Mouse (Mus musculus) CH12.LX (cell line): ENCODE measurements around the gene Slc44a1.

Source experiments
- CHD2 ChIP-seq: IDR thresholded peaks from 2 replicates; pipeline ENCODE4 v1.6.1; 2011; ENCODE audit warnings: low read length, improper control_type of control experiment
- MEF2A ChIP-seq: IDR thresholded peaks from 2 replicates; pipeline ENCODE4 v1.6.1; 2014; ENCODE audit warnings: low read depth, mild to moderate bottlenecking, inconsistent platforms, low read length, improper control_type of control experiment, borderline replicate concordance
- ZNF384 ChIP-seq: IDR thresholded peaks from 2 replicates; pipeline ENCODE4 v1.6.1; 2012; ENCODE audit warnings: low read depth, low read length, improper control_type of control experiment, inconsistent platforms

GRCm38 (mm10) chr4:53617968-53618367, 177.8 kb downstream of the Slc44a1 start:
- TF ChIP-seq CHD2 (no peak), MEF2A (no peak), ZNF384 (no peak)
